Mouse (Mus musculus): ENCODE data around the gene Runx2. TPM values are rescaled to one million over a fixed set of nuclear protein-coding genes. Genes with fewer than 3 reads are reported as not detected.

Runx2 gene
- polyA plus RNA-seq, 1 experiment = 21.5 TPM

DNA sequence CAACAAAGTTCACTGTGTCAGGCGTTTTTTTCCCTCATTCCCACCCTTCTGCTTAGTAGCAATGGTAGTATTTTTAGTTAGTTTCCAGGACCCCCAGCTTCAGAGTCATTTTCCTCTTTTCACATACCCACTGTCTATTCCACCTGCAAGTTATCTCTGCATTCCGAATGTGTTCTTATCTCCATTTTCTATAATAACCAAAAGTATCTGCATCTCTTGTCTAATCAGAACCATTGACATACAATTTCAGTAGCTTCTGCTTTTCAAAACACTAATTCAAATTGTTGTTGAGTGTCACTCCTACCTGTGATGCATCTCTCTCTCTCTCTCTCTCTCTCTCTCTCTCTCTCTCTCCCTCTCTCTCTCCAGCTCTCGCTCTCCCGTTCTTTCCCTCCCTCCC lies 34.2 kb downstream of the Runx2 start:
- TF ChIP-seq POLR2A (IDR thresholded peaks at IDR 0.05; ENCODE audit: borderline replicate concordance, control insufficient read depth, low read depth, low read length) (no peak), CTCF (IDR thresholded peaks at IDR 0.05; ENCODE audit: control insufficient read depth, insufficient read depth, low read length) (no peak)
- H3K4me3 ChIP-seq (replicated peaks; ENCODE audit: control insufficient read depth, low read depth, low read length) = no peak overlapping the region
- H3K27ac ChIP-seq (ENCODE audit: control insufficient read depth, insufficient read depth, low read depth, low read length, poor library complexity) = no peak overlapping the region
- H3K4me1 ChIP-seq (ENCODE audit: control insufficient read depth, insufficient read depth, low read length) = no peaks in the 10 kb centered on the region; the same call in 1 of the 2 replicates
- 53% methylated on average over 4 of the region's 4 CpGs for WGBS

GRCm38 (mm10) chr17:44778141-44778540 lies 36.5 kb downstream of the Runx2 start:
- 38% methylated on average over 5 of the region's 5 CpGs for WGBS
- Histone ChIP-seq H3K4me3 (replicated peaks; ENCODE audit: control insufficient read depth, low read depth, low read length) (no peak overlapping the region), H3K27ac (ENCODE audit: control insufficient read depth, insufficient read depth, low read depth, low read length, poor library complexity) (no peak overlapping the region), H3K4me1 (ENCODE audit: control insufficient read depth, insufficient read depth, low read length) (no peaks in the 10 kb centered on the region)
- TF ChIP-seq POLR2A (IDR thresholded peaks at IDR 0.05; ENCODE audit: borderline replicate concordance, control insufficient read depth, low read depth, low read length) = no peak
- TF ChIP-seq CTCF (IDR thresholded peaks at IDR 0.05; ENCODE audit: control insufficient read depth, insufficient read depth, low read length) = no peak

- Histone ChIP-seq H3K27ac (ENCODE audit: control insufficient read depth, insufficient read depth, low read depth, low read length, poor library complexity) (peak overlapping the region; percentile 83), H3K4me1 (ENCODE audit: control insufficient read depth, insufficient read depth, low read length) (peaks cover 2% of the 10 kb centered on the region; the same call in 1 of the 2 replicates), H3K4me3 (replicated peaks; ENCODE audit: control insufficient read depth, low read depth, low read length) (peak overlapping the region; percentile 100)
- WGBS = under 1% methylated on average over 35 of the region's 35 CpGs
- no peak; the same call in 1 of the 2 replicates for TF ChIP-seq POLR2A (IDR thresholded peaks at IDR 0.05; ENCODE audit: borderline replicate concordance, control insufficient read depth, low read depth, low read length)
- no peak for TF ChIP-seq CTCF (IDR thresholded peaks at IDR 0.05; ENCODE audit: control insufficient read depth, insufficient read depth, low read length)
Measured at GRCm38 (mm10) chr17:44777337-44777804, 37.2 kb downstream of the Runx2 start.

DNA sequence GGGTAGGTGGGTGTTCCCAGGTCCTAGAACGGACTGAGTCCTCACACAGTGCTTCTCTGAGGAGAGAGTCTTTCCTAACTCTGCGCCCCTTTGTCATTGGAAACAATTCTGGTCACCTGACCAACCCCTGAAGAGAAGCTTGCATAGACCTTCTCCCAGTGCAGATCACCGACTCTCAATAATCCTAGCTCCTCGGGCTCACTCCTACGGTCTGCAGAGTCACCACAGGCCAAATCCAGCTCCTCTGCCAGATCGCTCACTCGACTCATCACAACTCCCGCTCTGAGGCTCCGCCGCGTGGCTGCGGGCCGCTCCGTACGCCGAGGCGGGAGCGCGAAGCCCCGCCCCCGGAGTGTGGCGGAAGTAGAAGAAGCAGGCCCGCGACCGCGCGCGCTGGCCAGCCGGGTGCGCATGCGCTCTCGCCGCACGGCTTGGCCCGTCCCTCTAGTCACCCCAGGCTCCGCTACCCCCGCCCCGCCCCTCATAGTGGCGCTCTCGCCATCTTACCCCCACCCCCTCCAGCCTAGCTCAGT lies 37.8 kb downstream of the Runx2 start, which contains the start of gene Supt3:
Gene Supt3, plus strand, starts transcription at position 415 of the 533 bp plus-strand sequence.
- H3K27ac ChIP-seq (ENCODE audit: control insufficient read depth, insufficient read depth, low read depth, low read length, poor library complexity) = peak within 1 kb of the TSS; percentile 83
- peak within 1 kb of the TSS; percentile 100 for H3K4me3 ChIP-seq (replicated peaks; ENCODE audit: control insufficient read depth, low read depth, low read length)
- peaks cover 2% of the 10 kb centered on the region; the same call in 1 of the 2 replicates for H3K4me1 ChIP-seq (ENCODE audit: control insufficient read depth, insufficient read depth, low read length)
- TF ChIP-seq CTCF (IDR thresholded peaks at IDR 0.05; ENCODE audit: control insufficient read depth, insufficient read depth, low read length) = peak; percentile 26; the same call in 1 of the 2 replicates
- peak; percentile 64; the same call in 1 of the 2 replicates for TF ChIP-seq POLR2A (IDR thresholded peaks at IDR 0.05; ENCODE audit: borderline replicate concordance, control insufficient read depth, low read depth, low read length)
- WGBS = under 1% methylated on average over 40 of the region's 40 CpGs

- TF ChIP-seq POLR2A (IDR thresholded peaks at IDR 0.05; ENCODE audit: borderline replicate concordance, control insufficient read depth, low read depth, low read length) (no peak), CTCF (IDR thresholded peaks at IDR 0.05; ENCODE audit: control insufficient read depth, insufficient read depth, low read length) (no peak)
- Histone ChIP-seq H3K27ac (ENCODE audit: control insufficient read depth, insufficient read depth, low read depth, low read length, poor library complexity) (no peak overlapping the region), H3K4me3 (replicated peaks; ENCODE audit: control insufficient read depth, low read depth, low read length) (no peak overlapping the region), H3K4me1 (ENCODE audit: control insufficient read depth, insufficient read depth, low read length) (peaks cover 2% of the 10 kb centered on the region; the same call in 1 of the 2 replicates)
- WGBS = 75% methylated on average over 2 of the region's 2 CpGs
Measured at GRCm38 (mm10) chr17:44772576-44772975, 42.0 kb downstream of the Runx2 start.

GRCm38 (mm10) chr17:44770871-44771270 lies 43.7 kb downstream of the Runx2 start:
- Histone ChIP-seq H3K4me1 (ENCODE audit: control insufficient read depth, insufficient read depth, low read length) (peaks cover 2% of the 10 kb centered on the region; the same call in 1 of the 2 replicates), H3K27ac (ENCODE audit: control insufficient read depth, insufficient read depth, low read depth, low read length, poor library complexity) (no peak overlapping the region), H3K4me3 (replicated peaks; ENCODE audit: control insufficient read depth, low read depth, low read length) (no peak overlapping the region)
- TF ChIP-seq POLR2A (IDR thresholded peaks at IDR 0.05; ENCODE audit: borderline replicate concordance, control insufficient read depth, low read depth, low read length) (no peak), CTCF (IDR thresholded peaks at IDR 0.05; ENCODE audit: control insufficient read depth, insufficient read depth, low read length) (no peak)
- 83% methylated on average over 2 of the region's 2 CpGs for WGBS

GRCm38 (mm10) chr17:44768522-44768921 lies 46.1 kb downstream of the Runx2 start:
- no peak overlapping the region for H3K4me3 ChIP-seq (replicated peaks; ENCODE audit: control insufficient read depth, low read depth, low read length)
- peaks cover 2% of the 10 kb centered on the region; the same call in 1 of the 2 replicates for H3K4me1 ChIP-seq (ENCODE audit: control insufficient read depth, insufficient read depth, low read length)
- no peak for TF ChIP-seq CTCF (IDR thresholded peaks at IDR 0.05; ENCODE audit: control insufficient read depth, insufficient read depth, low read length)
- TF ChIP-seq POLR2A (IDR thresholded peaks at IDR 0.05; ENCODE audit: borderline replicate concordance, control insufficient read depth, low read depth, low read length) = no peak
- no peak overlapping the region for H3K27ac ChIP-seq (ENCODE audit: control insufficient read depth, insufficient read depth, low read depth, low read length, poor library complexity)
- WGBS = 76% methylated on average over 5 of the region's 5 CpGs

DNA sequence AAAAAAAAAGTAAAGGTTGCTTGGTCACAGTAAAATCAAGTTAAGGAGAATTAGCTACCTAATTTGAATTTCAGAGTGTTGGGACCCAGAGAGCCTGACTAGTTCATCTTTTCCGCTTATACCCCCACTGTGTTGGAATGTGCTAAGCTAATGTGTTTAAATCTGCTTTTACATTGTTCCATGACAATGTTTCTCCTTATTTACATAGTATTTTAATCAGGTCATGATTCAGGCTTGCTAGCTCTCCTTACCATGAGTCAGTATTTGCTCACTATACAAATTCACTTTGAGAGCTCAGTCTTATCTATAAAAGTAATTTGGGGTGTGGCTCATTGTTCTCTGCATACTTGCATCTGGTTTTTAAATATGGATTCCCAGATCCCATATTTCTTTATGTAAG lies 47.2 kb downstream of the Runx2 start:
- TF ChIP-seq POLR2A (IDR thresholded peaks at IDR 0.05; ENCODE audit: borderline replicate concordance, control insufficient read depth, low read depth, low read length) (no peak), CTCF (IDR thresholded peaks at IDR 0.05; ENCODE audit: control insufficient read depth, insufficient read depth, low read length) (no peak)
- WGBS = 89% methylated on average over 1 of the region's 1 CpGs
- Histone ChIP-seq H3K4me3 (replicated peaks; ENCODE audit: control insufficient read depth, low read depth, low read length) (no peak overlapping the region), H3K4me1 (ENCODE audit: control insufficient read depth, insufficient read depth, low read length) (no peaks in the 10 kb centered on the region), H3K27ac (ENCODE audit: control insufficient read depth, insufficient read depth, low read depth, low read length, poor library complexity) (no peak overlapping the region)
